Mouse (Mus musculus) megakaryocyte, embryonic 14.5 days (primary cell): ENCODE measurements around the gene Lrrc7.

ENCODE experiments used
- FLI1 ChIP-seq: IDR thresholded peaks from 2 replicates; pipeline ENCODE4 v1.6.1; 2012; ENCODE audit warnings: low read length, inconsistent platforms, mixed read lengths
- GATA1 ChIP-seq: IDR thresholded peaks from 3 replicates; pipeline ENCODE4 v1.6.1; 2012; ENCODE audit warnings: mixed read lengths, low read length, inconsistent platforms, borderline replicate concordance

DNA sequence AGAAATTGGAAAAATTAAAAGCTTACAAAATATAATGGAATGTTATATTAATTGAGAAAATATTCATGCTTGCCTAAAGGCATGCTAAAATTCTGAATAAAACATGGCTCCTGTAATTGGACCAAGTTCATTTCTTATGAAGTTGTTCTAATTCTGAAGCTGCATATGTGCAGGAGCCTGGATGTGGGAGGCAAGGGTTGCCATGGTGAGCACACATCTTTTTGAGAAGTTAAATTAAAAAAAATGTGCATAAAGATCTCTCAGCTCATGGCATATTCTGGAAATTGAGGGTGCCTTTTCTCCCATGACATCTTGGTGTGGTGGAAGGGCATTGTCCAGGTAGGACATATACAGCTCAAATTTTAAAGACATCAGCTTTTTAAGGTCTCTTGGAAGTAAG is 3.4 kb downstream of the Lrrc7 start:
- TF ChIP-seq GATA1 (no peak), FLI1 (no peak)
